23 mouse cellular contexts compared by ENCODE assay signal in the genomic region with DNA sequence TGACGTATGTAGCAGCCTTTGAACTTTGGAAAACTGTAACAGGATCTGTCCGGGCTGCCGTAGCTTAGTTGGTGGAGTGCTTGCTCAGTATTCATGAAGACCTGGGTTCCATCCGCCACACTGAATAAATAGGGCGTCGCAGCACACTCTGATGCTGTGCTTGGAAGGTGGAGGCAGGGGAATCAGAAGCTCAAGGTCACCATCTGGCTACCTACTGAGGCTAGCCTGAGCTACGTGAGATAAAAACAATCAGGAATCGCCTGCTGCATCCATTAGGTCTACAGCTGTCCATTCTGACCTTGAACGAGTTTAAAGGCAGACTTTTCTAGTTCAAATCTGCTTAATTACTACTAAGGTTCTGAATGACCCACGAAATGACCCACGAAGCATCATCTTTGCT.
DNase-seq lines count a peak whose midpoint lies in the region; ATAC-seq and TF ChIP-seq lines count a peak whose summit lies in the region.
"Had no signal": no experiment of that assay in that cellular context is flagged by ENCODE, and none has a peak within 500 bp of the region (broad histone marks: within the 10 kb centered on the region; RNA-seq: fewer than 3 reads in every experiment).

No protein-coding gene starts in this region.

- 70% methylated on average over 11 of the region's 11 CpGs for WGBS in embryonic facial prominence, embryonic 11.5 days
- 82% methylated on average over 11 of the region's 11 CpGs for WGBS in embryonic facial prominence, embryonic 10.5 days

- H3K4me1 ChIP-seq in embryonic facial prominence, embryonic 11.5 days (ENCODE audit: control insufficient read depth, insufficient read depth, low read length): no peaks in the 10 kb centered on the region
- H3K4me1 ChIP-seq in embryonic facial prominence, embryonic 10.5 days: peaks cover 22% of the 10 kb centered on the region
- peaks cover 1 to 2% of the 10 kb centered on the region in 2 experiments; a peak in 1 of 4 replicates for H3K4me1 ChIP-seq in ES-E14 (ENCODE audit: control insufficient read depth in 2 of 2, insufficient read depth in 2 of 2, low read length in 2 of 2, poor library complexity in 1 of 2)

- H3K9me3 ChIP-seq in embryonic facial prominence, embryonic 11.5 days (replicated peaks; ENCODE audit: control insufficient read depth, low read length): no peaks in the 10 kb centered on the region
- no peaks in the 10 kb centered on the region for H3K9me3 ChIP-seq in embryonic facial prominence, embryonic 10.5 days
- H3K9me3 ChIP-seq in ES-E14 (ENCODE audit: control insufficient read depth, insufficient read depth, low read depth, low read length): no peaks in the 10 kb centered on the region
- H3K9me3 ChIP-seq: embryonic facial prominence, embryonic 13.5 days; forebrain, embryonic 13.5 days; forebrain, embryonic 15.5 days had no signal

- no peak overlapping the region for H3K27ac ChIP-seq in embryonic facial prominence, embryonic 11.5 days (replicated peaks; ENCODE audit: low read depth, low read length)
- no peak overlapping the region for H3K27ac ChIP-seq in embryonic facial prominence, embryonic 10.5 days (replicated peaks)
- no peak overlapping the region for H3K27ac ChIP-seq in ES-E14 (ENCODE audit: insufficient read depth, low read depth, low read length, poor library complexity, severe bottlenecking)
- H3K27ac ChIP-seq: embryonic facial prominence, embryonic 13.5 days; forebrain, embryonic 13.5 days; forebrain, embryonic 15.5 days had no signal

- no peak overlapping the region for H3K4me2 ChIP-seq in embryonic facial prominence, embryonic 11.5 days (ENCODE audit: low read depth, low read length)
- H3K4me2 ChIP-seq: embryonic facial prominence, embryonic 13.5 days; forebrain, embryonic 13.5 days; forebrain, embryonic 15.5 days had no signal

- H3K36me3 ChIP-seq in embryonic facial prominence, embryonic 11.5 days (replicated peaks; ENCODE audit: control insufficient read depth, insufficient read depth, low read depth, low read length): no peaks in the 10 kb centered on the region
- no peaks in the 10 kb centered on the region for H3K36me3 ChIP-seq in embryonic facial prominence, embryonic 10.5 days (replicated peaks)
- no peaks in the 10 kb centered on the region for H3K36me3 ChIP-seq in ES-E14 (ENCODE audit: control insufficient read depth, insufficient read depth, low read length, poor library complexity, severe bottlenecking)
- H3K36me3 ChIP-seq: embryonic facial prominence, embryonic 13.5 days; forebrain, embryonic 15.5 days had no signal

- no peaks in the 10 kb centered on the region for H3K27me3 ChIP-seq in embryonic facial prominence, embryonic 11.5 days (ENCODE audit: control insufficient read depth, insufficient read depth, low read length)
- H3K27me3 ChIP-seq in embryonic facial prominence, embryonic 10.5 days (replicated peaks; ENCODE audit: low read depth, poor library complexity, severe bottlenecking): peaks cover 28% of the 10 kb centered on the region
- H3K27me3 ChIP-seq: CH12.LX; forebrain, embryonic 15.5 days had no signal

- H3K9ac ChIP-seq in embryonic facial prominence, embryonic 11.5 days (replicated peaks; ENCODE audit: low read length): no peak overlapping the region
- no peak overlapping the region for H3K9ac ChIP-seq in ES-E14 (ENCODE audit: insufficient read depth, low read depth, low read length, poor library complexity, severe bottlenecking)
- H3K9ac ChIP-seq: embryonic facial prominence, embryonic 13.5 days; forebrain, embryonic 13.5 days; forebrain, embryonic 15.5 days; forebrain, postnatal 0 days had no signal

- in situ Hi-C loops in ES-E14 (cut with MboI; ENCODE audit: low sequenced_read_pairs in 2 of 2, unreplicated experiment in 2 of 2): no loop called here

- H3K4me3 ChIP-seq in embryonic facial prominence, embryonic 11.5 days (ENCODE audit: low read depth, low read length): no peak overlapping the region
- no peak overlapping the region for H3K4me3 ChIP-seq in embryonic facial prominence, embryonic 10.5 days
- no peak overlapping the region for H3K4me3 ChIP-seq in ES-E14 (ENCODE audit: insufficient read depth in 1 of 2, low read depth in 1 of 2, low read length in 2 of 2, poor library complexity in 1 of 2, severe bottlenecking in 1 of 2)
- H3K4me3 ChIP-seq: embryonic facial prominence, embryonic 13.5 days; forebrain, embryonic 13.5 days; forebrain, embryonic 15.5 days had no signal

- ATAC-seq in embryonic facial prominence, embryonic 11.5 days (replicated peaks; ENCODE audit: insufficient number of reproducible peaks, low FRiP score, low TSS enrichment, low read depth): no peak; the same call in 1 of the 2 replicates
- ATAC-seq: CD4-positive, CD25-positive, alpha-beta regulatory T cell, adult 4 months; forebrain, embryonic 13.5 days; forebrain, embryonic 15.5 days; forebrain, postnatal 0 days had no signal

- DNase-seq in embryonic facial prominence, embryonic 11.5 days (ENCODE audit: low spot score): peak; percentile 47
- DNase-seq in embryonic facial prominence, embryonic 10.5 days (ENCODE audit: low spot score): no peak
- no peak for DNase-seq in ES-E14 (ENCODE audit: low read depth, low spot score)
- peak; percentile 44 for DNase-seq in ZHBTc4 (ENCODE audit: low read depth, low spot score)
- DNase-seq in kidney, postnatal 10 days: no peak
- no peak for DNase-seq in spleen, postnatal 36 days (ENCODE audit: low spot score in 2 of 2)
- no peak for DNase-seq in cerebellum, adult 18-20 months
- DNase-seq: adrenal gland, adult 2 months; adrenal gland, postnatal 10 days; adrenal gland, postnatal 25 days; B cell, adult 2 months; cerebellum, adult 11 months; cerebellum, adult 2 months; cerebellum, adult 9-10 months; cerebellum, postnatal 10 days; cerebellum, postnatal 25 days; embryo, embryonic 11 days; forebrain, postnatal 0 days had no signal

TF ChIP-seq in ES-E14, 5 proteins besides CTCF, POLR2A, EP300 and RAD21:
- TF ChIP-seq CHD2 (IDR thresholded peaks at IDR 0.05; ENCODE audit: low read depth, low read length) (0 out of 2 replicates have a peak, but pooled peaks have one; percentile 20), ZC3H11A (IDR thresholded peaks at IDR 0.05; ENCODE audit: borderline replicate concordance, low read depth, low read length) (no peak), ZNF384 (IDR thresholded peaks at IDR 0.05; ENCODE audit: low read depth, low read length) (no peak), HCFC1 (IDR thresholded peaks at IDR 0.05; ENCODE audit: borderline replicate concordance, insufficient read depth, low read length) (no peak), MAFK (IDR thresholded peaks at IDR 0.05; ENCODE audit: insufficient read depth, low read depth, low read length) (no peak)
TF ChIP-seq in ES-E14: peak in this region for 1.

Comparison
In these comparisons a context has a peak if more than half of its experiments do, and no peak if none do; other contexts are left out.
1. DNase-seq: peak in embryonic facial prominence, embryonic 11.5 days (single experiment) and ZHBTc4 (single experiment); none in embryonic facial prominence, embryonic 10.5 days (single experiment), ES-E14 (single experiment), kidney, postnatal 10 days (single experiment), spleen, postnatal 36 days (0 of 2) and cerebellum, adult 18-20 months (0 of 2).